Mouse (Mus musculus) lung, adult 2 months (tissue): ENCODE measurements around the gene Sdk1.

Source experiments
- CTCF ChIP-seq: fragments of 200-500 bp; IDR thresholded peaks from 2 replicates; pipeline ENCODE4 v1.5.1; 2011; ENCODE audit warnings: mild to moderate bottlenecking, low read length, control low read depth; ENCODE audit not compliant: insufficient read depth
- POLR2A ChIP-seq: fragments of 200-500 bp; IDR thresholded peaks from 2 replicates; pipeline ENCODE4 v1.6.1; 2011; ENCODE audit warnings: low read depth, mild to moderate bottlenecking, control low read depth, low read length, borderline replicate concordance; ENCODE audit errors: extremely low read depth

DNA sequence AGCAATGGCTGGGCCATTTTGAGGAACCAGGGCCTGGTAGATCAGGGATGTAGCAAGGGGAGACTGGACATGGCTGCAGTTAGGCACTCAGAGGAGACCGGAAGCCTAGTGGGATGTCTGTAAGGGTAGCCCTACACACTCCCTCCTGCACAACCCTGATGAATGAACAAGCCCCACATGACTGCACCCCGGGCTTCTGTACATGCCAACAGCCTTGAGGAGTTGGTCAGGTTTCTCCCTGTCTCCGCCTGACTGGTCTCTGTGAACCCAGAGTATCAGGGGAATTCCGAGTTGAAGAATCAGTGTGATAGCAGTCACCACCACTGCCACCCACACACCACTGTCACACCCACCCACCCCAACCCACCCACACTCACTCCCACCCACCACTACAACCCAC, 922.2 kb downstream of the Sdk1 start:
- TF ChIP-seq POLR2A (no peak), CTCF (no peak)
